Mouse (Mus musculus) heart, postnatal 10 days (tissue): Measurements from ENCODE around the gene Slc26a3. TPM values are rescaled to one million over a fixed set of nuclear protein-coding genes. Genes with fewer than 3 reads are reported as not detected.

Source experiments
- DNase-seq, 2 experiments: peaks; one replicate each; pipeline ENCODE4 v3.0.0; 2021
- intact Hi-C: fragments of 180-260 bp; cut with DNase I; formaldehyde crosslinking; loops from one replicate; pipeline ENCODE4 v1.15.1; 2025
- total RNA-seq, 2 experiments: library from RNA; stranded (reverse); gene quantifications; 2 replicates each; pipeline ENCODE4 v1.2.3; 2021

The Slc26a3 gene
- 1 to 10 TPM; 1.4 to 1.5 TPM for total RNA-seq

DNA sequence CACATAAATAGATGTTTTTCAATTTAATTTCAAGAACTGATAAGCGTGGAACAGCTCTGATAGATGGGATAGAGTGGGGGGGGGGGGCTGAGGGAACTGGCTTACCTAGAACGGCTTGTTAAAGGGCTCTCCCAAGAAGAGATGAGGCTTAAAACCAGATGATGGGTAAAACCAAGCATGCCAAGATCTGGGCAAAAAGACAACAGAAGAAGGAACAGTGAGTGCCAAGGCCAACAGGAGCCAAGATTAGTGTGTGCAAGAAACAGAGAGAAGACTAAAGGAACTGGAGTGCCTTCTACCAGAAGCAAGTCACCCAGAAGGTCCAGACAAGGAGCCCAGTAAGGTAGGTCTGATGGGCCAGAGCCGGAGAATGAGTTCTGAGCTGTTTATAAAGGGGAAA is at the start of gene Slc26a3:
Slc26a3 (plus strand) TSS at position 301 of the 400 bp plus-strand sequence.
- no peak for DNase-seq

DNA sequence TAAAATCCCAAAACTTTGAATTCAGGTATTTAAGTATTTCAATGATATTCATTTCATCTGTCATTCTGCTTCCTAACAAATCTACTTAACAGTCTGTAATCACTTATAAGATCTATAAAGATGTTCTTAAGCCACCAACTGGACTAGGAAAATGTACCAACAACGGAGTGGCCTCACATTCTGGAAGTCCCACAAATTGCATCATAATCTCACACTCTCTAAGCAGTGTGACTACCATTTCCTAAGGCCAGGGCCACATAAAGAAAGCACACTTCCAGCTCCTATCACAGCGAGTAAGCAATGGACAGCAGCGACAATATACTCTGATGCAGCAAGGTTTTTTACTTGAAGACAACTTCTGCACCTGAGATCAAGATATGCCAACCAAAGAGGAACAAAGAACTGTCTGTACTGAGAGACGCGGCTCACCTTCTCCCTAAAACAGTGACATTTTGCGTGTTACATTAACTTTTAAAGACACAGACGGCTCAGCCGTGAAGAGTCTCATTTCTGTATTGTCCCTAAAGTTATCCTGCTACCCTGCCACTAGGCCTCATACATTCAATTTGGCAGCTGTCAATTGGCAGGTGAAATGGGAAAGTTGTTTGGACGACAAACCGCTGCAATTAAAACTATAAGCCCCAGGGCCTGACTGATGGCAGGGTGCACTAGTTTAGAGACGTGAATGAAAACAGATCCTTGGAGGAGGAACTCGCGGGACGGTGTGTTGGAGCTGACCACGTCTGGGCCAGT is 40.3 kb upstream of the Slc26a3 start:
- intact Hi-C loops = no loop called here
- DNase-seq = no peak

More for the DNA sequence above, at the start of gene Slc26a3:
- intact Hi-C loops = no loop called here

- DNase-seq = peak; percentile 97 to 98
- intact Hi-C loops = no loop called here
Measured at GRCm38 (mm10) chr12:31350944-31351928, 39.4 kb upstream of the Slc26a3 start, which contains the start of gene Dld. Dld (minus strand) TSS chr12:31351453.

DNA sequence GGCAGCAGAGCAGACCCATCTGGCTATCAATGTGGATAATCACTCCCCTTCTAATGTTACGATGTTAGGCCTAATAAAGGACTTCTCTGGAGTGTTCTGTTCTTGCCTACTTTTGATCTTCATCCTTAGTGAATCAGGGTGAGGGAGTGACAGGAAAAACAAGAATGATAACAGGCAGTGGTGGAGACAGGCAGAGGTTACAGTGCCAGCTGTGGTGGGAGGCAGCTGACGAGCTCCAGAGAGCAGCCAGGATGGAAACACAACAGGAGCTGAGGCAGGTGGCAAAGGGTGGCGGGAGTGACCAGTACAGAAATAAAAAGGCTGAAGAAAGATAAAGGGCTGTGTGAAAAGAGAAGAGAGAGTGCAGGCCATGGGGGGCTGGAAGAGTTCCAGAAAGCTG is 24.2 kb upstream of the Slc26a3 start:
- intact Hi-C loops = no loop called here
- DNase-seq = peak in 1 of 2 experiments; percentile 12

DNA sequence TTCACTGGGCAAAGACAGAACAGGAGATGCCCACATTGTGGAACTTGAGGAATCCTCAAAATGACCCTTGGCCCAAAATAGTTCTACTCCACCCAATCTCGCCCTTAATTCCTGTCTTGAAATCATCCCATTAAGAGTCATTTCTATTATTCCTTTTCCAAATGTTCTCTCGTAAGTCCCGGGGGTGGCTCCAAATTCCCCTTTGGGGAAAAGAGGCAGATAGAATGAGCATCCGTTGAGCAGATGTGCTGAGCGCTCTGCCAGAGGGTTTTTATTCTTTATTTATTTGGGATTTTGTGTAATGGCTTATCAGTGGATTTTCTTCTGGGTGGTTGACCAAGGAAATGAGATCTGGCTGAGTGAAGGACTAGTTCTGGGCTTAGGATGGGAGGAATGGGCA is 22.9 kb upstream of the Slc26a3 start:
- intact Hi-C loops = no loop called here
- peak in 1 of 2 experiments; percentile 20 for DNase-seq

DNA sequence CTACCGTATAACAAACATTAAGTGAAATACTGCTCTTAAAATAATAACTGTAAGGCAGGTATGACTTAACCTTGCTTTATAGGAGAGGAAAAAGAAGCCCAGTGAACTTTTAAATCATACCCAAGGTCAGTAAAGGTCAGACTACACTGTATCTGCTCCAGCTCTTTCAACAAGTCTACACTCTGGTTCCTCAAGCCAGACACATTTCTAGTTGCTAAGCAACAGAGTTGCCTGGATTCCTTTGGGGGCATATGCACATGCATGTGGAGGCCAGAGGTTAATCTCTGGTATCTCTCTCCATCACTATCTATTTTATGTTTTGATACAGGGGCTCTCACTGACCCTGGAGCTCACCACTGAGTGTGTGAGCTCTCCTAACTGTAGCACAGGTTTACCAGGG is 21.6 kb upstream of the Slc26a3 start:
- no peak for DNase-seq
- intact Hi-C loops = no loop called here

GRCm38 (mm10) chr12:31369656-31370055 is 21.0 kb upstream of the Slc26a3 start:
- intact Hi-C loops = loop anchor here (10.0 kb wide), 4 partner anchors 125 to 555 kb away; partner anchors contain the start of genes Bcap29, Cbll1 and Gpr22

DNA sequence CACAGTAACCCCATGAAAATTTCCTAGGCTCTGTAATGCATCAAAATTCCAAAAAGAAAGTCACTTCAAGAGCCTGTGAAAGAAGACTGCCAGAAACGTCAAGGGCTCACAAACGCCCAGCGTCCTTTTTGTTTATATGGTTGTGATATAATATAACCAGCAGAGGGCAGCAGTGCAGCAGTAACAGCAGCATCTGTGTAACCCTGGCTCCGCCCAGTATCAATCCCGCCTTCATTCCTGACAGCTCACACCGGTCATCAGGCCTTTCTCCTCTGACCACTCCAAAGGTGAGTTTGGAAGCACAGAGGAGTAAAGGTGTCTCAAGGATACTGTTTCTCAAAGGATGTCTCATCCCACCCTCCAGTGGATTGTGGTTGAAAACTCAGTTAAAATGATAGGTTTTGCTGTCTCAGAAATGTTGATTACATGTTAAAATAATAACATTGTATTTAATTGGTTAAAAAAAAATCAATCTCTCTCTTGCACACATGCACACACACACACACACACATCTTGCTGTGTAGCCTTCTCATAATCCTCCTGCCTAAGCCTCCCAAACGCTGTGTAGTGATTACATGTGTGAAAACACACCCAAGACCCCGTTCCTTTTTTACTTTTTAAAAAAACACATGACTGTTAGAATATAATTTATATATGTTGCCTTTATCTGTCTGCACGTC is 15.9 kb upstream of the Slc26a3 start:
- intact Hi-C loops = loop anchor here (10.0 kb wide), 4 partner anchors 120 to 550 kb away; partner anchors contain the start of genes Bcap29, Cbll1 and Gpr22

More at GRCm38 (mm10) chr12:31369656-31370055, 21.0 kb upstream of the Slc26a3 start:
- DNase-seq = peak in 1 of 2 experiments; percentile 18

GRCm38 (mm10) chr12:31375283-31375615 is 15.4 kb upstream of the Slc26a3 start:
- DNase-seq = no peak
- intact Hi-C loops = loop anchor here (10.0 kb wide), 4 partner anchors 120 to 550 kb away; partner anchors contain the start of genes Bcap29, Cbll1 and Gpr22

More for the DNA sequence above, 15.9 kb upstream of the Slc26a3 start:
- DNase-seq = peak; percentile 72 to 84

GRCm38 (mm10) chr12:31376326-31376950 is 14.2 kb upstream of the Slc26a3 start:
- intact Hi-C loops = loop anchor here (10.0 kb wide), 4 partner anchors 118 to 548 kb away; partner anchors contain the start of genes Bcap29, Cbll1 and Gpr22

DNA sequence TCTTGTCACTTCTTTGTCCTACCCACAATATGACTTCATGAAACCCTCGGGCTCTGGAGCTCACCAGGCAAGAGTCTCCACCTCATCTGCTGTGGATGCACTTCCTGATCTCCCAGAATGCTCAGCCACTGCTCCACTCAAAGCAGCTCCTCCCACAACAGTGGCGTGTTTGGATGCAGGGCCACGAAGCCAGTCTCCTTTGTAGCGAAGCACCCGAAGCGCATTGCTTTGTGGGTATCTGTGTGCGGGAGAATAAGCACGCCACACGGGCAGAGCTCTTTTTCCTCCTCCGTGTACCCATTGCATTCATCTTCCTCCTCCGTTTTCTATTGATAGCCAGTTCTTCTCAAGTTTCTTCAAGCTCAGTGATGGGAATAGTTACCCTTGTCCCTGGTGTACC is 13.4 kb upstream of the Slc26a3 start:
- peak in 1 of 2 experiments; percentile 5 for DNase-seq
- intact Hi-C loops = loop anchor here (10.0 kb wide), 4 partner anchors 118 to 548 kb away; partner anchors contain the start of genes Bcap29, Cbll1 and Gpr22

More at GRCm38 (mm10) chr12:31376326-31376950, 14.2 kb upstream of the Slc26a3 start:
- DNase-seq = peak; percentile 17 to 30

- peak; percentile 10 to 17 for DNase-seq
- intact Hi-C loops = no loop called here
Measured at GRCm38 (mm10) chr12:31380878-31381277, 9.8 kb upstream of the Slc26a3 start.

DNA sequence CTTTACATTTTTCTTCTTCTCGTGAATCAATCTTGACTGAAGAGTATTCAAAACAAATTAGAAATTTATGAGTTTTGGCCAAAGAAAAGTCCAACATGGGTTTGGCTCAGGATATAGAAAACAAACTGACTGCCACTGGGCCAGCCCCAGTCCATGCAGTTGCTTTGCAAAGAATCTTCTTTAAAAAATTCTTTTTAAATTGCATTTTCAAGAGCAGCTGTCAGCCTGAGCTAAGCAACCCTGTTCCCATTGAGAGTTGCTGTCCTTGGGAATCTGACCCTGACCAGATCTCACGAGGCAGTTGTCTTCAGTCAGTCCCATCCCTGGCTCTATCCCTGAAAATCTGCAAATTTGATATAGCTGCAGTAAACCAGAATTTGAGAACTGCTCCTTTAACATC is 8.2 kb upstream of the Slc26a3 start:
- no peak for DNase-seq
- intact Hi-C loops = no loop called here

- intact Hi-C loops = no loop called here
- DNase-seq = no peak
Measured at GRCm38 (mm10) chr12:31387303-31387702, 3.4 kb upstream of the Slc26a3 start.

GRCm38 (mm10) chr12:31391696-31392095 is 1.0 kb downstream of the Slc26a3 start:
- intact Hi-C loops = no loop called here
- DNase-seq = no peak

- DNase-seq = no peak
- intact Hi-C loops = no loop called here
Measured at GRCm38 (mm10) chr12:31395895-31396294, 5.2 kb downstream of the Slc26a3 start.

GRCm38 (mm10) chr12:31397709-31398108 is 7.0 kb downstream of the Slc26a3 start:
- intact Hi-C loops = no loop called here
- DNase-seq = no peak

GRCm38 (mm10) chr12:31400821-31401220 is 10.2 kb downstream of the Slc26a3 start:
- no peak for DNase-seq
- intact Hi-C loops = no loop called here

DNA sequence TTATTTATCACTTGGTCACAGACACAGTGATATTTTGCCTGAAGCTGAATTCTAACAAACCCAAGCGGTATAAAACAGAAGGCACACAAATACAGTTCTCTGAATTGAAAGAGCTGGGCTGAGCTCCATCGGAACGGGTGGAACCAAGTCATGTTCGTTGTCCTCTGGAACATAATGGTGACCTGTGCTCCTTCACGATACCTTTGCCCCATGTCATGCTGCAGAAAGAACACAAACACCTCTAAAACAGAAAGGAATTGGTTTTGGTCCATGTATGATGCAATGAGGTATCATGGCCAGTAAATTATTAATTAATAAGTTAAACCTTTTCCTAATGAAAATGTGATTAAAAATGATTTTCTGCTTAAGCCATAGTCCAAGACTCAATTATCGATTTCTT is 11.3 kb downstream of the Slc26a3 start:
- no peak for DNase-seq
- intact Hi-C loops = no loop called here
